Mouse (Mus musculus): ENCODE data around the gene Ifrd2. TPM values are rescaled to one million over a fixed set of nuclear protein-coding genes. Genes with fewer than 3 reads are reported as not detected.
A peak's percentile ranks its signal among the peaks of the same experiment; 100 is the strongest.

Gene Ifrd2
- polyA plus RNA-seq, 1 experiment from 2014 or later = 55.8 TPM

- Histone ChIP-seq H3K27me3 (no peaks in the 10 kb centered on the region), H3K36me3 (peaks cover 78% of the 10 kb centered on the region), H3K4me3 (replicated peaks) (no peak overlapping the region), H3K9me3 (replicated peaks) (no peaks in the 10 kb centered on the region), H3K9ac (no peak overlapping the region), H3K27ac (peak overlapping the region; percentile 89), H3K4me1 (peaks cover 42% of the 10 kb centered on the region), H3K4me2 (no peak overlapping the region)
- peak; percentile 71 for ATAC-seq (replicated peaks; ENCODE audit: low FRiP score)
- 41% methylated on average over 13 of the region's 13 CpGs for WGBS
These were observed 31.5 kb downstream of the Ifrd2 start for GRCm38 (mm10) chr9:107618778-107619545.

- whole genome bisulfite sequencing = 71% methylated on average over 13 of the region's 13 CpGs
- Histone ChIP-seq H3K9me3 (replicated peaks) (no peaks in the 10 kb centered on the region), H3K27me3 (no peaks in the 10 kb centered on the region), H3K4me1 (peaks cover 44% of the 10 kb centered on the region), H3K27ac (peak overlapping the region; percentile 89), H3K4me2 (no peak overlapping the region), H3K4me3 (replicated peaks) (no peak overlapping the region), H3K36me3 (peaks cover 76% of the 10 kb centered on the region), H3K9ac (no peak overlapping the region)
- ATAC-seq (replicated peaks; ENCODE audit: low FRiP score) = 0 out of 2 replicates have a peak, but pooled peaks have one; percentile 9
These were observed 32.1 kb downstream of the Ifrd2 start for GRCm38 (mm10) chr9:107619546-107619879.

DNA sequence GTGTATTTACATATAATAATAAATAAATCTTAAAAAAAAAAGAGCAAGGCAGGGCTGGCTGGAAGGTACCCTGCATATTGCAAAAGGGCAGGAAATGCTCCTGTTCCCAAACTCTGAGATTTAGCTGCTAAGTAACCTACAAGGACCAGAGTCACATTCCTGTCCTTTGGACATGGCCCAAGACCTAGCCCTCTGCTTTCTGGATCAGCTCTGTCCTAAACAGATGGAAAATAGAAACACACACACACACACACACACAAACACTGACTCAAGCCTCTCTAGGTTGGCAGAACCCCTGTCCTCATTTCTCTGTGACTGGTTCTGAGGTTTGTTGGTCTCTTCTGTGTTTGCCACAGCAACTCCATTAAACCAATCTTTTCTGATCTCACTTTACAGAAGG lies 33.5 kb downstream of the Ifrd2 start:
- H3K36me3 ChIP-seq = peaks cover 74% of the 10 kb centered on the region
- no peak overlapping the region for H3K9ac ChIP-seq
- ATAC-seq (replicated peaks; ENCODE audit: low FRiP score) = no peak
- no peak overlapping the region for H3K4me3 ChIP-seq (replicated peaks)
- no peak overlapping the region for H3K4me2 ChIP-seq
- no peaks in the 10 kb centered on the region for H3K9me3 ChIP-seq (replicated peaks)
- H3K27ac ChIP-seq = peak overlapping the region; percentile 11; the same call in 1 of the 2 replicates
- peaks cover 54% of the 10 kb centered on the region for H3K4me1 ChIP-seq
- H3K27me3 ChIP-seq = no peaks in the 10 kb centered on the region

GRCm38 (mm10) chr9:107624539-107624938 lies 37.1 kb downstream of the Ifrd2 start:
- peaks cover 73% of the 10 kb centered on the region for H3K4me1 ChIP-seq
- H3K27me3 ChIP-seq = no peaks in the 10 kb centered on the region
- ATAC-seq (replicated peaks; ENCODE audit: low FRiP score) = no peak
- H3K4me2 ChIP-seq = no peak overlapping the region
- WGBS = 76% methylated on average over 5 of the region's 5 CpGs
- no peak overlapping the region for H3K4me3 ChIP-seq (replicated peaks)
- H3K27ac ChIP-seq = peak overlapping the region; percentile 72
- no peak overlapping the region for H3K9ac ChIP-seq
- H3K9me3 ChIP-seq (replicated peaks) = no peaks in the 10 kb centered on the region
- H3K36me3 ChIP-seq = peaks cover 45% of the 10 kb centered on the region

- WGBS = 86% methylated on average over 3 of the region's 3 CpGs
- no peak for ATAC-seq (replicated peaks; ENCODE audit: low FRiP score)
- Histone ChIP-seq H3K4me1 (peaks cover 73% of the 10 kb centered on the region), H3K4me3 (replicated peaks) (no peak overlapping the region), H3K9ac (no peak overlapping the region), H3K36me3 (peaks cover 40% of the 10 kb centered on the region), H3K27me3 (no peaks in the 10 kb centered on the region), H3K4me2 (no peak overlapping the region), H3K27ac (peak overlapping the region; percentile 63), H3K9me3 (replicated peaks) (no peaks in the 10 kb centered on the region)
These were observed 37.5 kb downstream of the Ifrd2 start for GRCm38 (mm10) chr9:107624951-107625350.

DNA sequence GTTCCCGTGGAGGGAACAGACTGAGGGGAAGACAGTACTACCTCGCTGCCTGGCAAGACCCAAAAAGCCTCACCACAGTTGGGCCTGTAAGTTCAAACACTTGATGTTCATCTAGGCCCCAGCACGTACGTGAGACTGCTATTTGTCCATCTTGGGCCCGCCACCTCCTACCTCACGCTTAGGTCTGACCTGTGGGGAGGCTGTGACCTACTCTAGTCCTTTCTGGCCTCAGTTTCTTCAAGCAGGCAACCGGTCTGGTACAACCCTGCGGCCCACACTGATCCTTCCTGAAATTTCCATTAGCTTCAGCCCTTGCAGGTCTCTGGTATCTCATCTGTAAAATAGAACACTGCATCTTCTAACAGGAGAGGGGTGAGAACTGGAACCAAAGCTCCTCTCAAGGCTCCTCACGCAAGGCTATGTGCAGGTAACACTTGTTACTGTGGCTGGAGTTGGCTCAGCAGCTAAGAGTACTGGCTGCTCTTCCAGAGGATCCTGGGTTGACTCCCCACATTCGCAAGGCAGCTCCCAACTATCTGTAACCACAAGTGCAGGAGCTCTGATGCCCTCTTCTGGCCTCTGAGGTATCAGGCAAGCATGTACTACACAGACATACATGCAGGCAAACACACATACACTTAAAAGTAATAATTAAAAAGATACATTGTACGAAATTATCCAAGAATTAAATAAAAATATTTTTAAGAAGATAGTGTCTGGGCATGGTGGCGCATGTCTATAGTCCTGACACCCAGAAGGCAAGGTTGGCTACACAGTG lies 38.1 kb downstream of the Ifrd2 start:
- peaks cover 73% of the 10 kb centered on the region for H3K4me1 ChIP-seq
- no peak overlapping the region for H3K4me3 ChIP-seq (replicated peaks)
- ATAC-seq (replicated peaks; ENCODE audit: low FRiP score) = no peak
- WGBS = 89% methylated on average over 12 of the region's 12 CpGs
- no peaks in the 10 kb centered on the region for H3K9me3 ChIP-seq (replicated peaks)
- H3K27ac ChIP-seq = peak overlapping the region; percentile 92
- H3K36me3 ChIP-seq = peaks cover 35% of the 10 kb centered on the region
- no peaks in the 10 kb centered on the region for H3K27me3 ChIP-seq
- H3K9ac ChIP-seq = no peak overlapping the region
- H3K4me2 ChIP-seq = 0 out of 2 replicates have a peak overlapping the region, but pooled peaks have one; percentile 96

DNA sequence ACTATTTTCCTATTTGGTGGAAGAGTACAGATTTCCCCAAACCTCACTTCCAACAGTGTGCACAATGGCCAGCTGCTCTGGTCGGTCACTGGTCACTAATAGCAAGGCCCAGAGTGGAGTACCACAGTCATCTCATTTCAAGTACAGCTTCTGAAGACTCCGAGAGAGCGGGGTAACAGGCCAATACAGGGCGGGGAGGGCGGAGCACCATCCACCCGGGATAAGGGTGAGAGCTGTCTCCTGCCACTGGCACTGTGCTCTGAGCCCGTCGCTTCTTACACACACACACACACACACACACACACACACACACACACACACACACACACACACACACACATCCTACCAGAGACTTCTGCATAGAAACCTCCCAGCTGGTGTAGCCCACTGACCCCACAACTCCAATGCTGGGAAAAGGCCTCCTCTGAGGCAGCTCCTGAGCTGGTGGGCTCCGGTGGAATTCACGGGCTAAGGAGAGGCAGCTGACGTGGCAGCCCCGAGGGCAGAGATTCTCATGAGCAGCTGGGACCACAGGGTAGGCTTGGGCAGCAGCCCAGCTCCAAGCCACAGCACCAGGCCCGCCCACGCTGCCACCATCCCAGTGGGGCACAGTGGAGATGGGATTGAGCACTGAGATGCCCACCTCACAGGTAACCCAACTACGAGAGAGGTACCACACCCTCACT lies 38.9 kb downstream of the Ifrd2 start:
- Histone ChIP-seq H3K27ac (peak overlapping the region; percentile 92), H3K27me3 (no peaks in the 10 kb centered on the region), H3K9ac (peak overlapping the region; percentile 5), H3K36me3 (peaks cover 36% of the 10 kb centered on the region), H3K9me3 (replicated peaks) (no peaks in the 10 kb centered on the region), H3K4me2 (peak overlapping the region; percentile 96), H3K4me3 (replicated peaks) (0 out of 2 replicates have a peak overlapping the region, but pooled peaks have one; percentile 6), H3K4me1 (peaks cover 74% of the 10 kb centered on the region)
- ATAC-seq (replicated peaks; ENCODE audit: low FRiP score) = 0 out of 2 replicates have a peak, but pooled peaks have one; percentile 0
- WGBS = 41% methylated on average over 14 of the region's 15 CpGs

DNA sequence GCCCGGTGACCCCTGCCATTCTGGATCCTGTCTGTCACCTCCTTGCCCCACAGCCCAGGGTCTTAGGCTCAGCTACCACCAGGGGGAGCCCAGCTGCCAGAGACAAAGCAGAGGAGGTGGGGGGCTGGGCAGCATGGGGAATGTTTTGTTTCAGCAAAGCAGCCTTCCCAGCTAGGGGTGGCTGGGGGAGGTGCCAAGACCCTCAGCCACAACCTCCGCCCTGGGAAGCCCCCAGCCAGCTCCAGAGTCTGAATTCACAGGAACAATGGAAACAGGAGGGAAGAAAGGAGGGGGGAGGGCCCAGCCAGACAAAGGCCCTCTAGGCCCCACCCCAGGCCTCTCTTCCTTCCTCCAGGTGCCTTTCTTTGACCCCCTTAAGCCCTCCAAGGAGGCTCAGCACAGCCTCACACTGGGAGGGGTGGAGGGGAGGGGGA lies 39.4 kb downstream of the Ifrd2 start:
- Histone ChIP-seq H3K27me3 (no peaks in the 10 kb centered on the region), H3K4me3 (replicated peaks) (0 out of 2 replicates have a peak overlapping the region, but pooled peaks have one; percentile 6), H3K4me2 (peak overlapping the region; percentile 96), H3K27ac (peak overlapping the region; percentile 92), H3K4me1 (peaks cover 78% of the 10 kb centered on the region), H3K9ac (peak overlapping the region; percentile 37), H3K9me3 (replicated peaks) (no peaks in the 10 kb centered on the region), H3K36me3 (peaks cover 40% of the 10 kb centered on the region)
- 5% methylated on average over 2 of the region's 2 CpGs for WGBS
- ATAC-seq (replicated peaks; ENCODE audit: low FRiP score) = peak; percentile 70

DNA sequence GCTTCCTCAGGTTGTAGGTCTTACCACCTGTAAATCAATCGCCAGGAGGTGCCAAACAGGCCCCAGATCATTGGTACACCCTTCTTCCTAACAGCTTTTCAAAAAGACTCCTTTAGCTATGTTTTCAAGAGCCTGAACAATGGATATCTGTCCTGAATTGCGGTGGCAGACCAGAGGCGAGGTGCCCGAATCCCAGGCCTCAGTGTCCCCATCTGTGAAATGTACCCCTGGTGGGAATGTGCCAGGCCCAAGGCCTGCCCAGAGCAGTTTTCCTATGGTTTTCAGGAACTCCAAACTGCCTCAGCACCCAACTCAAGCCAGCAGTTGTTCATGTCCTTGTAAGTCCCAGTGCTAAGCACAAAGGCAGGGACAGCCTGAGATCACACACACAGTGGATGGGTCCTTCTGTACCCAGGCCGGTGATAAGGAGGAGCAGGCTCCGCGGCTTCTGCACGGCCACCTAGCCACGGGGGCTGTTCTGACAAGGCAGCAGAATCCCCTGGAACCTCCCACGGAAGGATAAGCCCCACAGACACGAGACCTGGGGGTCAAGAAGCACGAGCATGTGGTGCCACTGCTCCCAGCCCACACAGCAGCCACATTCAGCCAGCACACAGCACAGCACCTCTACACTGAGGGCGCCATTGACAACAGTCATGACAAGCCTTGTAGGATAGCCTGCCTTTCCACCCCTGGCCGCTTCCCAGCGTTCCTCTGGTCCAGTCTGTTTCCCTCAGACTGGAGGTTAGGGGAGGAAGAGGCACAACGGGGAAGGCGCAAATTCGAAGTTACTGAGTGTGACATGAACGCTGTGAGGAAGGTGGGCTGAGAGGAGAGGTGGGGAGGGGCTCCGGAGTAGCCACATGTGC lies 40.2 kb downstream of the Ifrd2 start:
- H3K4me2 ChIP-seq = peak overlapping the region; percentile 96
- WGBS = 33% methylated on average over 20 of the region's 20 CpGs
- peaks cover 33% of the 10 kb centered on the region for H3K36me3 ChIP-seq
- H3K4me1 ChIP-seq = peaks cover 86% of the 10 kb centered on the region
- H3K27ac ChIP-seq = peak overlapping the region; percentile 92
- ATAC-seq (replicated peaks; ENCODE audit: low FRiP score) = no peak
- peak overlapping the region; percentile 37 for H3K9ac ChIP-seq
- H3K27me3 ChIP-seq = no peaks in the 10 kb centered on the region
- 0 out of 2 replicates have a peak overlapping the region, but pooled peaks have one; percentile 11 for H3K4me3 ChIP-seq (replicated peaks)
- no peaks in the 10 kb centered on the region for H3K9me3 ChIP-seq (replicated peaks)

DNA sequence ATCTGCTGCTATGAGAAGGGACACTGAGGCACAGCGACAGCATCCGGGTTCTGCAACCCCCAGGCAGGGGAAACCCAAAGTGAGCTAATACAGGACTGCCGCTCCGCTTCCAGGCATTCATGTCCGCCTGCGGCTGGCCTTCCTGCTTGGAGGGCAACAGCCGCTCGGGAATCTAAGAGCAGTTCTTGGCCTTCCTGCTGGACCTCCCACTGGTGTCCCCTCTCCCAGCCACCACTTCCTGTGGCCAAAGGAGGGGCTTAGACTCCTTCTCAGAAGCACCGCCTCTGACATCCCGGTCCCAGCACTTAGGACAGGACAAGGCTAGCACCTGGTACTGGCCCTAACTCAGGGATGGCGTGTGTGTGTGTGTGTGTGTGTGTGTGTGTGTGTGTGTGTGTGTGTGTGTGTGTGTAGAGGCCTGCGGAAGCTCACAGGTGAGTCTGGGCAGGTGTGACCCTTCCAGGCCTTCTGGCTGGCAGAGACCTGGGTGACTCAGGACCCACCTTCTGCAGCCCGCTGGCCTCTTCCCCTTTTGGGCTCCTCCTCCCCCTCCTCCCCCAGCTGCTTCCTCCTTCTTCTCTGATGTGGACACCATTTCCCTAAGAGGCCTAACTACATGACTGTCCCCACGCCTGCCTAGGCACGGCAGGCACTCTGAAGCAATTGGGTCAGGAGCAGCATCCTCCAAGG lies 41.4 kb downstream of the Ifrd2 start:
- H3K9me3 ChIP-seq (replicated peaks) = no peaks in the 10 kb centered on the region
- peaks cover 90% of the 10 kb centered on the region for H3K4me1 ChIP-seq
- peak overlapping the region; percentile 11; the same call in 1 of the 2 replicates for H3K4me3 ChIP-seq (replicated peaks)
- H3K27me3 ChIP-seq = no peaks in the 10 kb centered on the region
- peak overlapping the region; percentile 96 for H3K4me2 ChIP-seq
- H3K36me3 ChIP-seq = peaks cover 26% of the 10 kb centered on the region
- WGBS = 43% methylated on average over 14 of the region's 15 CpGs
- H3K9ac ChIP-seq = peak overlapping the region; percentile 30; the same call in 1 of the 2 replicates
- peak overlapping the region; percentile 92 for H3K27ac ChIP-seq
- peak; percentile 20; the same call in 1 of the 2 replicates for ATAC-seq (replicated peaks; ENCODE audit: low FRiP score)
